Mouse (Mus musculus) cerebellum, adult 11-12 months (tissue): ENCODE measurements around the gene Lsm10.
A peak's percentile ranks its signal among the peaks of the same experiment; 100 is the strongest.
"Not testable (repeated sequence)": the region's sequence is repeated elsewhere in the genome, so short reads cannot be mapped to it uniquely, and the experiment has no call there.

Source experiments
- DNase-seq: peaks from one replicate; pipeline ENCODE4 v3.0.0; 2022

The Lsm10 gene

DNA sequence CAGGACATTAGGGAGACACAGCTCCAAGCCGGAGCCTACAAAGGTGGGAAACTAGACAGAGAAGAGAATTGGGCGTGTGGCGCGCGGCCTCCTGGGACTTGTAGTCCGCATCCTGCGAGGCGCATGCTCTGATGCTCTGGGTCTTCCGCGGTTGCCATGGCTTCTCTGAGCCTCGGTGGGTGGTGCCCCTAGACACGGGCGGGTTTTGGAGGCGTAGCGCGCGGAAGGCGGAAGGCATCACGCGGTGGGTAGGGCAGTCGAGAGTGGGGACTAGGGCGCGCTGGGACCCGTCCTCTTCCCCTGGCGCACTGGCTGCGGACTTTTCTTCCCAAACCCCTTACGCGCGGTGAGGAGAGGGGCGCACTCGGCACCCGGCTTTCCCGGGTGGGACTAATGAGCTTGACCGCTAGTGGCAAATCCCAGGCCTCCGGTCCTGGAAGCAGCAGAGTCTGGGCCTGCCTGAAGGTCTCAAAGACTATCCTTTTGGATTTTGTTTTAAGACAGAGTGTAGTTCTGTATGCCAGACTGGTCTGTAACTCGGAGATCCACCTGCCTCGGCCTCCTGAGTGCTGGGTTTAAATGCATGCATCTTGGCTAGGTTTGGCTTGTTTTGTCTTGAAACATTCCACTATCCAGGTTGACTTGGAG, at the start of gene Lsm10:
TSS of gene Lsm10 (plus strand) at position 160 of the 648 bp plus-strand sequence.
- peak; percentile 93 for DNase-seq

DNA sequence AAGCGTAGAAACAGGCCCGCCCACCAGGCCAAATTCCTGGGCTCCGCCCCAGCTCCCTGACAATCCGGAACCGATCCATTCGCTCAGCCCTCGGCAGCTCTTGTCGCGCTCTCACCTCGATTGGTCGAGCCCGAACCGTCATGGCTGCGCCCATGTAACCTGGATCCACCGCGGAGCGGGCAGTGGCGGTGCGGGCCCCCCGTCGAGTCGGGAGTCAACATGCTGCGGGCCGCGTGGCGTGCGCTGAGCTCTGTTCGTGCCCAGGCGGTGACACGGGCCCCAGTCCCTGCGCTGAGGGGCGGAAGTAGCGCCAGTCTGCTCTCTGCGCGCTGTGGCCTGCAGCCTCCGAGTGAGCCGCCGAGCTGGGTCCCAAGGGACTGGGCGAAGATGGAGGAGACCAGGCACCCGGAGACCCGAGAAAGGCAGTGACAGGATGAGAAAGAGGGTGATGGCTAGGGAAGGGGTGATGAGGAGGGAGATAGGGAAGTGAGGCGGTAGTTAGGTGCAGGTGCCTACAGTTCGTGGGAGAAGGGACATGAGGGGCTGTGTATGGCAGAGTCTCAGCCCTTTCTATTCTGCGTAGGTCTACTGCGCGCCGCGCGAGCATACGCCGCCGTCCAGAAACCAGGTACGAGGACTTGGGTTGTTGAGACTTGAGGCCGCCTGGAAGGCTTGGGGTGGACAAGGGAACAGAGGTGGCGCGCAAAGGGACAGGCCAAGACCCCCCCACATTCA, 49.4 kb upstream of the Lsm10 start, which contains the start of gene Mrps15:
TSS of gene Mrps15 (plus strand) at position 75 of the 735 bp plus-strand sequence.
- DNase-seq: peak; percentile 83

DNA sequence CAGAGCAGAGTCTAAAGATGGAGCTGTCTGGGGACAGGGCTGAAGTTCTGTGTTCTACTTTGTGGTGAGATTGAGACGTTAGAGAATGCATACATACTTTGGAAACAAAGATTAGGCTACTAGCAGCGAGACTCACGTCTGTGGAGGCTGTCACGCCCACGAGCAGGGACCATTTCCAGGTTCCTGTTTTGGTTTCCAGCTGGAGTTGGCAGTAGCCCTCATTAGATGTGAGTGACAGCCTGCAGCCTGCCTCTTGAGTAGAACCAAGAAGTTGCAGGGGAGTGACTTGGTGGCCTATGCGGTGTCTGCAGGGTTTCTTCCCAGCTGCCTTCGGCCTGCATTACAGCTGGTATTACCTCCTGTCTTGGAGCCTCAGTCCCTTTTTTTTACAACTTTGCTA, 44.8 kb upstream of the Lsm10 start:
- DNase-seq: no peak

DNA sequence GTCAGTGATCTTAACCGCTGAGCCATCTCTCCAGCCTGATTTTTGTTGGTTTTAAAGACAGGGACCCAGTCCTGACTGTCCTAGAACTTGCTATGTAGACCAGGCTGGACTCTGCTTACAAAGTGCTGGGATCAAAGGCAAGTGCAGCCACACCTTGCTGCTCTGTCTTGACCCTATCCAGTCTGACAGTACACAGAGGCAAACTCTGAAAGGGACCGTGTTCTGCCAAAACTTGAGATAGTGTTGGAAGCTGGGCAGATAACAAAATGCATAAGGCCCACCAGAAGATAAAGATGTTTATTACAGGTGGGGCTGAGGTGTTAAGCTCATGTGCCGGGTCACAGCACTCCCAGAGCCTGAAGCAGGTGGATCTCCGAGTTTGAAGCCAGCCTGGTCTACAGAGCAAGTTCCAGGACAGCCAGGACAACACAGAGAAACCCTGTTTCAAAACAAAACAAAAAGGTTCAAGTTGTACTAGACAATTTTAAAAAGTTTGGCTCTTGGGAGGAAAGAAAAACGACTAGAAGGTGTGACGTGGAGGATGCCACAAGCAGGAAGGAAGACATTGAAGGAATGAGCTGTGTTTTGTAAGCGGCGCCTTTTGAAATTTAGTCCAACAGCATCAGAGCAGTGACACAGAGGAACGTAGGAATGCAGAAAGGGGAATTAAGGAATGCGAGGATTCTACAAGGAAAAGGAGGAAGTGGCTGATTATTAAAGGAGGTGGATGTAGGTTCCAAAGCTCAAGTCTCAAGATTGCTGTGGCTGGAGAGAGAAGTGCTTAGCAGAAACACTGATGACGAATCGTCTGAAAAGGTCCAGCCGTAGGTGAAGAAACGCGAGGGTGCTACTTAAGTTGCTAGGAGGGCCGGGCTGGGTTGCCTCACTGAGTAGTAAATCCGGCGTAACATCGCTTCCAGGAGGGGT, 39.0 kb upstream of the Lsm10 start:
- DNase-seq: no peak

DNA sequence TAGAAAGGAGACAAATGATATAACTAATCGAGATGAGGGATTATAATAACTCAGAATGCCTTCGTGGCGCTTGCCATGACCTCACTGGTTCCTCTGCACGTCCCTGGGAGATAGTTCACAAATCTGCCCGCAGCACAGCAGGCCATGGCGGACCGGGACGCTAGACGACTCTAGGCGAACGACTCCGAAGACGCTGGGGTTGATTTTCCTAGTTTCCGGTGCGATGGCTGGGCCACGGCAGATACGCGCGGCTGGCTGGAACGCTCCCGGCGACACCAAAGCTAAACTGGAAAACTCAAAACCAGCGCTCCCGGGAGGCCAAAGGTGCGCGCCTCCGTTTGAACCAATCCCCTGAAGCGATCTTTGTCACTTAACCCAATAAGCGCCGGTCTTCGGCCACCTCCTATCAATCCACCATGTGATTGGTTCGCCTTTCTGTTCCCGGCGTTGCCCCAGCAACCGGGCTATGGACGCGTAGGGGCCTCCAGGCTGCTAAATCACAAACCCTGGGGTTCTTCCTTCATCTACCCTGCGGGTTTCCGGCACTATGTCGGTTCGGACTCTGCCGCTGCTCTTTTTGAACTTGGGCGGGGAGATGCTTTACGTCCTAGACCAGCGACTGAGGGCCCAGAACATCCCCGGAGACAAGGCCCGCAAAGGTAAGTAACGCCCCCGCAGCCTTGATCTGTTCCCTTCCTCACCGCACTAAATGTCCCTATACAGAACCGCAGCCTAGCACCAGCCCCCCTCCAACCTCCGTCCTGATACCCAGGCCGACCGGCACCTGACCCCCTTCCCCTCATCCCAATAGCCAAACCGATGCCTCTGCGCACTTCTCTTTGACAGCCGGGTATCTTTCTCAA, 38.1 kb upstream of the Lsm10 start, which contains the start of gene Oscp1:
TSS of gene Oscp1 (plus strand) at position 432 of the 863 bp plus-strand sequence.
- peak; percentile 89 for DNase-seq

DNA sequence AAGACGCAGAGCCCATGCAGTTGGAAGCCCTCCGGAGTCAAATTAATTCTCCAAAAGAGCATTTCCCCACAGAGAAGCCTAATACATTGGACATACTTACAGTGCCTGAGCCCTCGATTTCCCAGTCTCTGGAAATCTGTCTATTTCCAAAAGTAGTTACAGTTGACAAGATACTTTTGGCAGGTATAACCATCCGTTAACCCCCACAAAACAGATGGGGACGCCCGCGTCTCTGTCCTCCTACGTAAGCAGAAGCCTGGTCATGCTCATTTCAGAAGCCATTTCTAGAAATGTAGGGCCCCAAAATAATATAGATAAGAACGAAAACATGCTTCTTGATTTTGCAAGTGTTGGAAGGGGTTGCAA, 37.4 kb upstream of the Lsm10 start:
- no peak for DNase-seq

DNA sequence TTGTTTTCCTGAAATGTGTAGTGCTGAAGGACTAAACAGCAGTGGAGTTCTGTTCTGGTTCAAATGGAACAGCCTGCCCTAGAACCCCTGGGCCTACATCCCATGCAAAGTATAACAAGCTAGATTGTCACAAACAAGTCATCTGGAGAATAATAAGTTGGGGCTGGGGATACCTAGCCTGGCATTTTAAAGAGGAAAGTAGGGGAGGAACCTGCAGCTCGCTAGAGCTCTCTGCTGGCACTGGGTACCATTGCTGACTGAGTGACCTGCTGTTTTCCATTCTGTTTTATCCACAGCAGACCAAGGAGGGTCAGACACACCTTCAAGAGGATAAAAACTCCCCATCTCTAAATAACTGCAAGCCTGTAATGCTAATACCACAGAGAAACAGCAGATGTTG, 33.6 kb upstream of the Lsm10 start:
- DNase-seq: no peak

DNA sequence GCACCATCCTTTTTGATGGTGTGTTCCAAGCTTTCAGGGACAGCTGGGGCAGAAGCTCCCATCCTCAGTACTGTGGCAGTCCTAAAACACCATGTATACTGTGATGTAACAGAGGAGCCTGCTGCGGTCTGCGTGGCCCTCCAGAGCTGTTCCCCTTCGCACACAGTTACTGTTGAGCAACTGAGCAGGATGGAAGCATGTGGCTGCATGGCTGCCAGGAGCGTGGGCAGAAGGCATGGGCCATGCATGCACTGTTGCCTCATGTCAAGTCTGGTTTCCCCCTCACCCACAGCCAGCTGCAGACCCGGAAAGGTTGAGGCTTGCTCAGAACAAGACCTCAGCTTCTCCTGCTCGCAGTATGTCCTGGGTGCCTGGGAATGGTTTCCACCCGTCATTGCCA, 31.2 kb upstream of the Lsm10 start:
- no peak for DNase-seq

DNA sequence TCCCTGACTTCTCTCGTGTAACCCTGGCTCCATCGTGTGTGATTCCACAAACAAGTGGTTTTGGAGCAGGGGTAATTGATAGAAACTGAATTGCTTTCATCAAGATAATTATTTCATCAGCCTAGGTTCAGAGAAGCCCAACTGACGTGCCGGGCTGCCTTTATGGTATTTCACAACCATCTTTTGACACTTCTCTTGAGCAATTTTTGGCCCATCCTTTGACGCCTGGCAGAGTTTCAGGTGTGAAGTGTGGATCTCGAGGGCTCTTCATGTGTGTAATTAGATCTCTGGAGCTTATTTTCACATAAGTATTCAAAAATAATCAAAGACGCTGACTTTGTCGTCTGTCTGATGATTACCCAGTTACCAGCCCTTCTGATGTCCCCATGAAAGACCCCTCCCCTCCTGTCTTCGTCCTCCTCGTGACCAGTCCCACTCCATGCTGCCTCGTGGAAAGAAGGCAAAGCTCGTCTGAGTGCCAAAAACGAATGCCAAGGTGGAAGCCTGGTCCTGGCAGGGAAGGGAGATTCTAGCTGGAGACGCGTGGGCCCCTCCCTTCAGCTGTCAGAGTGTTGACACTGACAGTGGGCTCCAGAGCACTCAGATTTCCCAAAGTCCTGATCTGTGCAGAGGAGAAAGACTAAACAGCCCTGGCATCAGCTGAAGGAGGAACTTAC, 28.9 kb upstream of the Lsm10 start:
- no peak for DNase-seq

DNA sequence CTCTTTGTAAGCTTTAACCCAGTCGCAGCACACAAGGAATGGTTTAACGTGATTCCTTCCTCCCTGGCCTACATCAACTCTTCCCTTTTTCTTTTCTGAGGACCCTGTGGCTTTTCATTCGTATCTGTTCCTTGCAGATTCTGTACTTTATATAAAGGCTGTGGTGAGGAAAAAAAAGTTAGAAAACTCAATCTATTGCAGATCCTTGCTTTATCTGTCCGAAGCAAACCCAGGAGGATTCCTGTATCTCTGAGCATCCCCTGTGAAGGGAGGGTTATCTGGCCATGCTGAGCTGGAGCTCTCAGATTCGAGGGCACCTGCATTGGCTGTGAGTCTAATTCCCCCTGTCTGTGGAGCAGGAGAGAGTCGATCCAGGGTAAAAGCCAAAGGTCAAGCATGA, 27.6 kb upstream of the Lsm10 start:
- DNase-seq: no peak

DNA sequence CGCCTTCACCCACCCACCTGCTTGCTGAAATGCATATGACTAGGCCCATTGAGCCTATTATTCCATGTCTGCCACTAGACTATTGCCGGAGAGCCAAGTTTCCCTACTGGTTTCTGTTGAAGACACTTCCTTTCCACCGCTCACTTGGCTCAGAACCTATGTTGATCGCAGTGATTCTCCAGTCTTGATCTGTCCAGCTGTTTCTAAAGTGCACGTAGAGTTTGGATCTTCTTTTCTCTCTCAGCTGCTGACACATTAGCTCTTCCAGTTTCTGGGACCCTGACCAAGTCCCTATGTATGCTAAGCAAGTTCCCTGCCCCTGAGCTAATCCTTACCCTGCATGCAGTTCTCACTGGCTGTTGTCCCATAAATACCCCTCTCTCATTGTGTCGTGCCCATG, 18.6 kb upstream of the Lsm10 start:
- DNase-seq: no peak

DNA sequence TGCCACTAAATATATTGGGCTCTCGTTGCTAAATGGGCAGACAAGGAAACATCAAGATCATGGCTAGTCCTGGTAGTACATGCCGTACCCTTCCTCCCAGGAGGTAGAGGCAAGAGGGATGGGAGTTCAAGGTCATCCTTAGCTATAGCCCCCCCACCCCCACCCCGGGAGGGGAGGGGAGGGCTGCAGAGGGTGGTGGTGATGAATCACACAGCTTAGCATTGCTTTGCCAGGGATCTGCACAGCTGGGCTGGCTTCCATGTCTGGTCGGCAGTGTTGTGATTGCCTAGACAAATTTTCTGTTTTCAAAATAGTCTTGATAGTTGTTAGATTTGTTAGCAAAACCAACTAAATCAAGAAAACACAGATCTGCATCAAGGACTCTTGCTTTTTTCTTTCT, 17.2 kb upstream of the Lsm10 start:
- no peak for DNase-seq

DNA sequence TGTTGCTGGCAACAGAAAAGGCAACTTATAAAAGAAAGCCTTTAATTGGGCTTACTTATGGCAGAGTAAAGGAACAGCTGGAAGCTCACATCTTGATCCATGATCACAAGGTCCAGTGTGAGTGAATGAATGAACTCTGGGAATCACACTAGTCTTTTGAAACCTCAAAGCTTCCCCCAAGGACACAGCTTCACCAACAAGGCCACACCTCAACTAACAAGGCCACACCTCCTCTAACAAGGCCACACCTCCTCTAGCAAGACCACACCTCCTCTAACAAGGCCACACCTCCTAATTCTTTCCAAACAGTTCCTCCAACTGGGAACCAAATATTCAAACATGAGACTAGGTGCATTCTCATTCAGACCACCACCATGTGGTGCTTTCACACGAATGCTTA, 14.8 kb upstream of the Lsm10 start:
- no peak for DNase-seq

DNA sequence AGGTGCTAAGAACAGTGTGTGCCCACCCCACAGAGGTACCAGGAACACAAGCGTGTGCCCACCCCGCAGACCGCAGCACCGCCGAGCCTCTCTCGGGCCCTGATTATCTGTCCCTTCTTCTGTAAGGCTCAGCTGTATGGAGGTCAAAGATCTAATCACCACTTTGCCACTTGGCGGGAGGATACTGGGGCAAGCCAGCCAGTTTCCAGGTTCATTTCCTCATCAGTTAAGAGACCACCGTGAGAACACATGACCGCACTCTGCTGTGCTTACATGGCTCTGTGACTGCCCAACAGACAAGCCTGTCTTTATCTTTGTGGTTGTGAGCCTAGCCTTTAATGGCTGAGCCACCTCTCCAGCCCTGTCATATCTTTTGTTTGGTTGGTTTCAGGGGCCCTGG, 13.4 kb upstream of the Lsm10 start:
- no peak for DNase-seq

DNA sequence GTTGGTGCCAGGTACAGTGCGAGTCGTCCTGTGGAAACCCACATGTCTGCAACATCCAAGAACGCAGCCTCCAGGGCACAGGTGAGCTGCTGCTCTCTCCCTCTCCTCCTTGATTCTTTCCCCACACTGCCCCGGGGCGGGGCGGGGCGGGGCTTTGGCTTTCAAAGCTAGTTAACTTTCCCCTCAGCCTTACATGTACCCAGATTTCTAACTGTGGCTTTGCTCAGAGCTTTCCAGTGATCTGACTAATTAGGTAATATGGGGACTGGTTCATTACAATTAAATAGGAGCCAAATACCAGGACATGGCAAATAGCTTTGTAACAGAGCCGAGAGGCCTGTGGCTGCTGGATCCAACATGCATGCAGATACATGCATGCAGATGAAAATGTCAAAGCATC, 12.0 kb upstream of the Lsm10 start:
- no peak for DNase-seq

DNA sequence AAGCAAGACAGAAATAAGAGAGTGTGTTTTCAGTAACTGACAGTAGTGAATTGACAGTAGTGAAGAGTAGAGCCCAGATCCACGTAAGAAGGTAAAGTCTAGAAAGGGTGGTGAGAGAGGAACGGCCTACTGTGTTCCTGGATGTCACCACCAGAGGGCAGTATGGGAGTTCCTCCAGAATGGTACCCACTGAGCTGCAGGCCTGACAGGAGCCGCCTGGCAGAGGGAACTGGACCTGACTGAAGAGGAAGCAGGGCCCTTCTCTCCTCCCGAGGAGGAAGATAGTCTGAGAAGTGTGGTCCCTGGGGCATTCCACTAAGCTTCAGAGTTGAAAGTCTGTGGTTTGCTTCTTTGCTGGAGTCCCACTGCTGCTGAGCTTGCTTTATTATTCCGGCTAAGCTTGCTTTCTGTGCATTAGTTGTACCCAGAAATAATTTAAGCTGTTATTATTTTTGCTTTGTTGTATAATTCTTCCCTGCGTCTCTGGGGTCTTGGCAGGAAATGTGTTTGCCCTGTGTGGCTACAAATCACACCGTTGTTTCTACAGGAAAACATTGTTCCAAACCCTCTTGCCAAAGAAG, 10.3 kb upstream of the Lsm10 start:
- peak; percentile 87 for DNase-seq

DNA sequence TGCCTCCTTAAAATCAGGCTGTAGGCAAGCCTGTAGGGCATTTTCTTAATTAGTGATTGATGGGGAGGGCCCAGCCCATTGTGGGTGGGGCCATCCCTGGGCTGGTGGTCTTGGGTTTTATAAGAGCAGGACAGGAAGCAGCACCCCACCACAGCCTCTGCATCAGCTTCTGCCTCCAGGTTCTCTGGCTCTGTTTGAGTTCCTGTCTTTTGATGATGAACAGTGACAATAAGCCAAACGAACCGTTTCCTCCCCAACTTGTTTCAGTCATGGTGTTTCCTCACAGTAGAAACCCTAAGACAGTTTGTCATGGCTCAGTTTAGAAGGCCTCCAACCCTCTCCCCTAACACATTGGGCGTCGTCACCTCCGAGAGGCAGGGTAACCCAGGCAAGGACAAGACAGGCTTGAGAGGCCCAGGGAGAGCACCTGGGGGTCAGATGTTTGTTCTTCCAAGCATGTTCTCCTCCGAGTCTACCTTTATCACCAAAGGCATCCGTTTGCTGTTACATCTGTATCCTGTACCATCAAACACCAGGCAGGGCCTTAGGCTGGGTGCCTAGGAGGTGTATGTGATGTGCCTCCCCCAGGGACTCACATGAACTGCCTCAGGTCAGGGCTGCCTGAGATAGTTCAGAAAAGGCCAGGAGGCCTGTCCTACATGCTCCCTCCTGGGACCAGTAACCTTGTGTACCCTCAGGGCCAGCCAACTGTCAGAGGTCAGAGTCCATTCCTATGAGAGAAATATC, 6.1 kb upstream of the Lsm10 start:
- no peak for DNase-seq

DNA sequence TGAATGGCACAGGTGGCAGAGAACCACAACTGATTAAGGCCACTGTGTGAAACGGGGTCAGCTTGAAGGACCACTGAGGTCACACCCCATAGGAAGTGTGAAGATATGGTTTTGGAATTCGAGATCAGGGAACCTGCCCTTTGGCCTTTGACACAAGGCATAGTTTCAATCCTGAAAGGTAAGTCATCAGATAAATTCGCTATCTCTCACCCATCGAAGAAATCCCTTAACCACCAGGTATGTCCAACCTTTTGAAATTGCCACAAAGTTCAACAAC, 5.6 kb upstream of the Lsm10 start:
- DNase-seq: no peak

DNA sequence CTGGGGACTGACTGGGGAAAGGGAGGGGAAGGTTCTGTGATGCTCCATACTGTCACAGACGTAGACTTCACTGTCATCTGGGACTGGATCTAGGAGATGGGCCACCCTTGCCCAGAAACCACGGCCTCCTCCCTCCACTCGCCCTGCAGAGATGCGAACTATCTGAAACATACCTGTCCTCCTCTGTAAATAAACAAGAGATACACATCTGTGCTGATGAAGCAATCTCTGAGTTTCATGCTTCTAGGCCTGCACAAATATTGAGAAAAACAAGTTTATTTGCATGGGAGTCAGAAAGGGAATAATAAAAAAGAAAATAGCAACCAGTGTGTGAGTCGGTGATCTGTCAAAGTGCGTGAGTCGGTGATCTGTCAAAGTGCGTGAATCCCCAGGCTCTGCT, 4.5 kb upstream of the Lsm10 start:
- no peak for DNase-seq

DNA sequence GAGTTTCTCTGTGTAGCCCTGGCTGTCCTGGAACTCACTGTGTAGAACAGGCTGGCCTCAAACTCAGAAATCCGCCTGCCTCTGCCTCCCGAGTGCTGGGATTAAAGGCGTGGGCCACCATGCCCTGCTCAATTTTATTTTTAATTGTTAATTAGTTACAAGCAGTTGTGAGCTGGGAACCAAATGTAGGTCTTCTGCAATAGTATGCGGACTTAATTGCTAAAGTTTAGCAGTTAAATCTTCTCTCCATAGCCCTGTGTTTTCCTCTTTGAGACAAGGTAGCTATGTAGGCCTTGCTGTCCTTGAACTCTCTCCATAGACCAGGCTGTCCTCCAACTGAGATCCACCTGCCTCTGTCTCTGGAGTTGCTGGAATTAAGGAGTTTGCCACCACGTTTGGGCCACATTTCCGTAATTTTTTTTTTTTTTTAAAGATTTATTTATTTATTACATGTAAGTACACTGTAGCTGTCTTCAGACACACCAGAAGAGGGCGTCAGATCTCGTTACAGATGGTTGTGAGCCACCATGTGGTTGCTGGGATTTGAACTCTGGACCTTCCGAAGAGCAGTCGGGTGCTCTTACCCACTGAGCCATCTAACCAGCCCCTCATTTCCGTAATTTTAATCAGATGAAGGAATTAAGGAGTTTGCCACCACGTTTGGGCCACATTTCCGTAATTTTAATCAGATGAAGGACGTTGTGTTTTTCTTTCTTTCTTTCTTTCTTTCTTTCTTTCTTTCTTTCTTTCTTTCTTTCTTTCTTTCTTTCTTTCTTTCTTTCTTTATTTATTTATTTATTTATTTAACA, 597 bp upstream of the Lsm10 start:
- DNase-seq: not testable (repeated sequence)
